Mouse (Mus musculus): Measurements from ENCODE around the gene Mansc4. TPM values are rescaled to one million over a fixed set of nuclear protein-coding genes. Genes with fewer than 3 reads are reported as not detected.

Gene Mansc4
- total RNA-seq, 2 experiments from 2014 or later = 0.42 to 0.46 TPM

DNA sequence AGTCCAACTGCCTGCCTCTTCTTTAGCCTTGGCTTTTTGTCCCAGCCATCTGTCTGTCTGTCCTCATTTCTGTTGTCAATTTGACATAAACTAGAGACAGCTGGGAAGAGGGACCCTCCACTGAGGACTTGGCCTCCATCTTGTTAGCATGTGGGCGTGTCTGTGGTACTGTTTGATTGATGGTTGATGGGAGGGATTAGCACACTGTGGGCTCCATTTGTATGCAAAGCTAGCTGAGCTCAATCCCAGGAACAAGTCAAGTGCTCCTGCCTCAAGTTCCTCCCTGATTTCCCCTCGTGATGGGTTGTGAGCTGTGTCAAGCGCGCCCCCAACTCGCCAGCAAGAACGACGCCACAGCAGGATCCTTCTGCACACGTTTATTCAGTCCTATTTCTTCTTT lies 10.0 kb downstream of the Mansc4 start:
- DNase-seq = no peak

DNA sequence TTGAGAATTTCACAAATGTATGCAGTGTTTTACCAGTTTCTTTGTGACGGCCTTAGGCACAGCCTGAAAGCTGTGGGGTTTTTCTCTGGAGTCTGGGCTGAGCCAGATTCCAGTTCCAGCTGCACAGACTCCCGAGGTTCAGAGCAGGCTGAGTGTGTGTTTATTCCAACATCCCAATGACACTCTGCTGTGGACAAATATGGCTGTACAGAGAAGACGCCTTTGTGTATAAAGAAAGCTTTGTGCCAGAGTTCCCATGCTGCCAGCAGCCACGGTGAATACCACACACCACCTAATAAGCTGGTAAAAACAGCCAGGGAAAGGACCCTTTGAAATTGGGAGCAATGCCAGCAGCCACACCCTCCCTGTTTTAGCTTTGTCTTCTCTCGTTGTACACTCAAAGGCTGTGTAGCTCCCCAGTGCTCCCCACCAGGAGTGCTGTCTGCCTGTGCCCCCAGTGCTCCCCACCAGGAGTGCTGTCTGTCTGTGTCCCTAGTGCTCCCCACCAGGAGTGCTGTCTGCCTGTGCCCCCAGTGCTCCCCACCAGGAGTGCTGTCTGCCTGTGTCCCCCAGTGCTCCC lies 10.9 kb downstream of the Mansc4 start:
- DNase-seq = no peak

DNA sequence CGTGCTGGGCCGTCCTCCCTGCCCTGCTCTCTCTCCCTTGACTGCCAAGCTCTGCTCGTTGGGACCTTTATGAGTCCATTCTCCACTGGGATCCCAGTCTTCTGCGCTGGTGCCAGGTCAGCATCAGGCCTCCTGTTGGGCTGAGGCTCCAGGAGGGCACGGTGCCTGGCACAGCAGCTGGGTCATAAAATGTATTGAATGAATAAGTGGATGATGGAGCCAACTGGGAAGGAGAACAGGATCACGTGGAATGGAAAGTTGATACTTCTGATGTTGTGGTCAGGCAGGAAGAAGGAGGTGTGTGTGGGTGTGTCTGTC lies 21.9 kb downstream of the Mansc4 start:
- DNase-seq = no peak

DNA sequence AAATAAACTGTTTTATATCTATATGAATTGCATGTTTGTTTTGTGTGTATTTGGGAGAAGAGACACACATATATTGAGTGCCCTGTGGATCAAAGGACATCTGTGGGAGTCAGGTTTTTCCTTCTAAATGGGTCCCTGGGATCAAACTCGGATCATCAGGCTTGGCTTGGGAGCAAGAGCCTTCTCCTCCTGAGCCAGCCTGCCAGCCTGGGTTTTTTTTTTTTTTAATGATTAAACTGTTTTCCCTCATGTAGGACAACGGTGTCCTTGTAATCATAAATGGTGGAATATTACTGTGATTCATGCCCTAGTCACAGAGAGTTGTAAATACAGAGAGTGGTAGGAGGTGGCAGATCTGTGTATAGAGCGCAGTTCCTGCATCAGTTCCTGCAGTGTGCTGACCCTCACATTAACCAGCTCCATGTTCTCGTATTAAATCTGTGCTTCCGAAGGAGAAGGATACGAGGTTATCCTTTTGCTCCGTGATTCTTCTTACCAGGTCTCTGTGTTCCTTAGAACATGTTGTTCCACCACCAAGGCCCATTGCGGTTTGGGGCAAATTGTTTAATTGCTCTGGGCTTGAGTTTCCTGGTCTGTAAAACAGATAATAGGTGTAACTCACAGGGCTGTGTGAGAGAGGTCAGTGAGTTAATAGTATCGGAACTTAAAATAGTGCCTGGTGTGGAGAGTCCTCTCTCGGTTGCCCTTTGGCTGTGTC lies 22.4 kb downstream of the Mansc4 start:
- DNase-seq = no peak

DNA sequence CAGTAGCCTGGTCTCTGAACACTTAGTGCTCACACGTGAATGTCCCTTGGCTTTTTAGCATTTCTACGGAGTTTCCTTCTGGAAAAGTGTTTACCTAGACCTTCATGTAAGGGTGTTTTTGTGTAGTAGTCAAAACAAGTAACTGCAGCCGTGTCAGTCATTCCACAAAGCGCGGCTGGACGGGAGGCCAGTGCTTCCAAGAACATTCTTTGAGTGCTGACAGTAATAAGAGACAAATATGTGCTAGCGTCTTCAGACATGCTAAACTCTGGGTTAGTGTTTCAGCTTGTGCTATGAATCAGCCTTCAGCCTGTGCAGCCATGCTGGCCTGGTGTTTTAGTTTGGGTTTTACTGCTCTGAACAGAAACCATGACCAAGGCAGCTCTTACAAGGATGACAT lies 24.1 kb downstream of the Mansc4 start:
- no peak for DNase-seq

DNA sequence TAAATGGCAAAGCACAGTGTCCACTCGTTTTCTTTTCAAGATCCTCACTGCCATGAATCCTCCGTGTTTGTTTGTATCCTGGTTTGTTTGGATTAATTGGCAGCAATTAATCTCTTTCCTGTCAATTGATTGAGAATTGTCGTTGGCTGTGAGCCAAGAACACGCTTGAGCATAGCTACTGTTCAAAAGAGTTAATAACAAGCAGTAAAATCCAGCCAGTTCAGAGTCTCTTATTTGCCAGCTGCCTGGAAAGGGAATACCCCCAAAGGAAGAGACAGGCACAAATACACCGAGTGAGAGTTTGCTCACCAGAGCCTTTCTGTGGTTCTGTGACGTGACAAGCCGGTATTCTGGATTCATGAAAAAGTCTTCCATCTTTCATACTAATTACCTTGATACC lies 24.8 kb downstream of the Mansc4 start:
- no peak for DNase-seq

DNA sequence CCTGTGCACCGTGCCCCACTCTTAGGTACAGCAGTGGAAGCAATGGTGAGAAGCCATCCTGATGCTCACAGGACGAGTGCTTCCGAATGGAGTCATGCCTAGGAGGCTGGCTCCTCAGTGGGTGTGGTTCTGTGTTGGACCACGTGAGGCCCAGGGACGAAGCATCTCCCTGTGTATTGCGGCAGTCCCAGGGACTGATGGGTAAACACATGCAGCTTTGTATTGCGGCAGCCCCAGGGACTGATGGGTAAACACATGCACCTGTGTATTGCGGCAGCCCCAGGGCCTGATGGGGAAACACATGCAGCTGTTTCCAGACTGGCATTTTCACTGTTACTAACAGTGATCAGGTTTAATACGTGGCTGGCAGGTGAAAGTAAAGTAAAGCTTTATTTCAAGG lies 25.2 kb downstream of the Mansc4 start:
- DNase-seq = no peak

DNA sequence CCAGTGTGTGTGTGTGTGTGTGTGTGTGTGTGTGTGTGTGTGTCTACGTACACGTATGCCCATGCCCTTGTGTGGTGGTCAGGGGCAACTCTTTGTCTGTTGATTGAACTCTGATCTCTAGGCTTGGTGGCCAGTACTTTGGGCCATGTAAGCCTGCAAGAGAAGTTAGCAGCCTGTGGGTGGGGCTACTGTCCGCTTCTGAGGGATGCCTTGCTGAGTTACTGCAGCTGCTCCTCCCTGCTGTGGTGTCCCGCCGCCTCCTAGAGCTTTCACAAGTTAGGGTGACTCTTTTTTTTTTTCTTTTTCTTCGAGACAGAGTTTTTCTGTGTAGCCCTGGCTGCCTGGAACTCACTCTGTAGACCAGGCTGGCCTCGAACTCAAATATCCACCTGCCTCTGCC lies 27.5 kb downstream of the Mansc4 start:
- no peak for DNase-seq

DNA sequence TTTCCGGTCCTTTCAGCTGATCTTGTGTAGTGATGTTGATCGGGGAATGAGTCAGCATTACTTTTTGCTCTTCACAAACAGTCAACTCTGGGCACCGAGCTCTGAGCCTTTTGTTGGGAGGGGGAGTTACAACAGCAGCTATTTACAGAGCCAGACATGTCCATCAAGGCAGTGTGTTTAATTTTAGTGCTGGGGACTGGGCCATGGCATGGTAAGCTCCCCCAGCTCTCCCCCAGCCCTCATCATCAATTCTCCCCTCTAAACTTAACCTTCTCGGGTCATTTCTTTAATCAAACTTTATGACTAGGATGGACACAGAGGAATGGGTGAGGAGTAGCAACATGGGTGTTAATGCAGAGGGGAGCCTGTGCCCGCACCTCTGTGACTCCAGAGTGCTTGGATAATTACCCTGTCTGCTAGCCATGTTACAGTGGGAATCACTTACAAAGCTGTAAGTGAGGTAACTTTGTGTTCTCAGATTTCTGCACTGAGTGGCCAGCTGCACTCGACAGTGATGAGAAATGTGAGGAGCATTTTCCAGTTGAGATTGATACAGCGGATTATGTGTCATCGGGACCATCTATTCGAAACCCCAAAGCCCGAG lies 31.4 kb downstream of the Mansc4 start:
- DNase-seq = no peak

DNA sequence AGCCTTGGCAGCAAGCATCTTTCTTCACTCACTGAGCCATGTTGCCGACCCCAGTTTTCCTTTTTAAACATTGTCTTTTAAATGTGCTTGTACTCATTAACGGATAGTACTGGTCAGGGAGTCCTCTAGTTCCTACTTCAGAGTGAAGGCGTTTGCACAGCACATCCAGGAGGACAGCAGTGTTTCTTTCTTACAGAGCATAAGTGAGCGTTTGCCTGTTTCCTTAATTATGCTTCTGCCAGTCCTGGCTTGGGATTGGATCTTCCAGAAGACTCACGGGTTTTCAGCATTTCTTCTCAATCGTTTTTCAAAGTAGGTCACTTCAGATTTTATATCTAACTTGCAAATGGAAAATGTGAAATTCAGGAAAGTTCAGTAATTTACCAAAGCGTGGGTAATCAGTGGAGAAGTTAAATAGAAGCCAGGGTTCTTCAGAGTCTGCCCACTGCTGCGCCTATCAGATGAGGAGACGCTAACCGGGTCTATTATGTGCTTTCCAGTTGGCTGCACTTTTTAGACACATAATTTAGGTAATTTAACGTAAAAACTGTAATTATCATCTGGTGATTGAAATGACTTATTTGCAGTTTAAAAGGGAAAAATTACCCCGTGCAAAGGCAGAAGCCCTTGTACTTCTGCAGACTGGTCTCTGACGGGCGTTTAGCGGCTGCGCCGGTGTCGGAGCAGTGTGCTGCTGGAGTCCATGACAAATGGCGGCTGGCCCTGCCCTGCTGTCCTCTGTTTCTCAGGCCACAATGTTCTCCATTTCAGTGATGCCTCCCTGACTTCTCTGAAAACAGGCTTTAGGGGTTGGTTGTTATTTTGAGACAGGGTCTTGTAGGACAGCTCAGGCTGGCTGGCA lies 32.8 kb downstream of the Mansc4 start:
- no peak for DNase-seq

DNA sequence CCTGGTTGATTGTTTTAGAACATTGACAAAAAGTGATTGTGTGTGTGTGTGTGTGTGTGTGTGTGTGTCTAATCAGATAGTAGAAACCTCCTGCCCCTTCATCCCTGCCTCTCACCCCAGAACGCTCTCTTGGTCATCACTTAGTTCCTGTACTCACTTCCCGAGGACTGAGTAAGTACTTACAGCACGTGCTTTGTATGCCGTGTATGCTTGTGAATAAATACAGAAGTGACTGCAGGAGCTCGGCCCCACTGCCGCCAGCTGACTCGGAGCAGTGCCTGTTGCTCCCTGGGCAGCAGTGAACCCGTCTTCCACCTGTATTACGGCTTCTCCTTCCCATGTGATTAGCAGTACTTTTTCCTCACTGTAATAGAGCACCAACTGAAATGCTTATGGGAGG lies 34.4 kb downstream of the Mansc4 start:
- no peak for DNase-seq

DNA sequence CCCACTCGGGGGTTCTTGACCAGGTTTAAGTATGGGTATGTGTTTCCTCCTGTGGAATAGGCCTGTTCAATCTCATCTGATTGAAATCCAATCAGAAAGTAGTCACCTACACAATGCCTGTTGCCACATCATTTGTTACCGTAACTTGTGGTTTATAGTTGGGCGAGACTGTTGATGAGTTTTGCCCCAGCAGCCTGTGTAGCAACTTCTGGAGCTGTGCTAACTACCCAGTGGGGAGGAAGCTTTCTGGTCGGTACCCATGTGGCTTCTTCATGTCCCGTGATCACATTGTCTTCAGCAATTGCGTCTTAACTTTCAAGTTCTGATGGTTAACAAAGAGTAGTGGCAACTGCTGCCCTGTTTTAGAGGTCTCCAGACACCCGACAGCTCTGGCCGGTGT lies 35.2 kb downstream of the Mansc4 start:
- no peak for DNase-seq

DNA sequence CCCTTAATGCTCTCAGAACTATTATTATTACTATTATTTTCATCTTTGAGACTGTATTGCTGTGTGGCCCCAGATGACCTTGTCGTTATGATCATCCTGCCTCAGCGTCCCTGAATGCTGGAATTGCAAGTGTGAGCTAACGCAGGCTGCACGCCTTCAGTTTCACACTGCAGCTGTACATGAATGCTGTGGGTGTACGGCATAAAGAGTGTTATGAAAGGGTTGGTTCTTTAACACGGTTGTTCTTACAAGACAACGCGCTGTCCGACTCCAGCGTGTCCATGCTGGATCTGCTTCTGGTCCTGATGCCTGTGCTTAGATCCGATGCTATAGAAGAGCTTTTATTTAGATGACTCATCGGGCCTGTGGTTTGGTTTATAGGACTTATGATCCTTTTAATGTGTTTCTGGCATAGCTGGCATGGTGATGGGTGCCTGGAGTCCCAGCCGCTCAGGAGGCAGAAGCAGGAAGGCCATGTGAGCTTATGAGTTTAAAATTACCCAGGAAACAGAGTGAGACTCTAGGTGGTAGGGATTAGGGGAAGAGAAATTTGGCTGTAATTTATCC lies 37.5 kb downstream of the Mansc4 start:
- no peak for DNase-seq

DNA sequence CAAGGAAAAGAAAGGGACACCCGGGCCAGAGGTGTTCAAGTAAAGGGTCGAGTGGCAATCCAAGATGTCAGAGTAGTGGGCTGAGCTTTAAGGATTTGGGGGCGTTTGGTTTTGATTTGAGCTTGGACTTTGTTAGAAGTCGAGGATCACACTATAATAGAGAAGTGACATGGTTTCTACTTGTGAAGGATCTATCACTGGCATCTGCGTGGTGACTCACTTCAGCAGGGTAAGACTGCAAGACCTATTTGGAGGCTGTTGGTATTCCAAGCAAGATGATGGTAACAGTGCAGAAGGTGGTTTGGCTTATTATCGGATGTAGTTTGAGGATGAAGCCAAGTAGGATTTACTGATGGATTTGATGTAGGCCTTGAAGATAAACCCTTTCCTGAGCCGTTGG lies 43.2 kb downstream of the Mansc4 start:
- DNase-seq = no peak

DNA sequence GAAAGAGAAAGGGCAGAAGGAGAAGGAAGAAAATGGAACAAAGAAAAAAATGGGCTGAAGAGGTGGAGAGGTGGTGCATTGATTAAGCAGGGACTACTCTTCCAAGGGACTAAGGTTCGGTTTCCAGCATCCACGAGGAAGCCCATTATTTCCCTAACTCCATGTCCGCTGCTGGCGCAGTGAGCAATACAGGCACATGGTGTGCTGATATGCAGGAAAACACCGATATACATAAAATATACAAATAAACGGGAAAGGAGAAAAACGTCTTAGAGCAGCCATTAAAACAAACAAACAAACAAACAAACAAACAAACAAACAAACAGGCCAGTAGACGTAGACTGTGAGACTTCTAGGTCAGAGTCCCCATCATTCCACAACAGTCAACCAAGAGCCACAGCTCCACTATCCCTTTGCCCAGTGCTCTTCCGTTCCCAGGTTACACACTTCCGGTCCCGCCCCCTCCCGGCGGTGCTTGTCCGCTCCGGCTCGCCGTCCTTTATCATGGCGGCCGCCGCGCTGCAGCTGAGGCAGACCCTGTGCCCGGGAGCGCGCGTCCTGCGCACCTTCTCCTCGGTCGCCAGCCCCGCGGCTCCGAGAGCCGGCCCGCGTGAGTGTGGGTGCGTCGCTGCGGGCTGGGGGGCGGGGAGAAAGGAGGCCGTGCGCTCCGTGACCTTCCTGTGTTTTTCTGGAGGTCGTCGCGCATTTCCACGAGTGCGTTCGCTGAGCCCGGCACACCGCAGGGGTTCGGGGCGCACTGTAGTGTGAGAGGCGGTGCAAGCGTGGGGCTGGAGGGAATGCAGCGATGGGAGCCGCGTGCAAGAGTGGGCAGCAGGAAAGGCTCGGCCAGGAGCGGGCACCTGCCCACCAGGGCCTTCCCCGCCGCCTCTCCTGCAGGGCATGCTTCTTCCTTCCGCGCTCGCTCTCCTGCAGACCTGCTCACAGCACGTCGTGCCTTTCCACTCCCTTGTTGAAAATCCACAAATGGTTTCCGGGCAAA lies 44.2 kb downstream of the Mansc4 start, which contains the start of gene Mrps35:
Gene Mrps35, plus strand, starts transcription at position 474 of the 1,000 bp plus-strand sequence.
- peak; percentile 86 to 88 for DNase-seq

DNA sequence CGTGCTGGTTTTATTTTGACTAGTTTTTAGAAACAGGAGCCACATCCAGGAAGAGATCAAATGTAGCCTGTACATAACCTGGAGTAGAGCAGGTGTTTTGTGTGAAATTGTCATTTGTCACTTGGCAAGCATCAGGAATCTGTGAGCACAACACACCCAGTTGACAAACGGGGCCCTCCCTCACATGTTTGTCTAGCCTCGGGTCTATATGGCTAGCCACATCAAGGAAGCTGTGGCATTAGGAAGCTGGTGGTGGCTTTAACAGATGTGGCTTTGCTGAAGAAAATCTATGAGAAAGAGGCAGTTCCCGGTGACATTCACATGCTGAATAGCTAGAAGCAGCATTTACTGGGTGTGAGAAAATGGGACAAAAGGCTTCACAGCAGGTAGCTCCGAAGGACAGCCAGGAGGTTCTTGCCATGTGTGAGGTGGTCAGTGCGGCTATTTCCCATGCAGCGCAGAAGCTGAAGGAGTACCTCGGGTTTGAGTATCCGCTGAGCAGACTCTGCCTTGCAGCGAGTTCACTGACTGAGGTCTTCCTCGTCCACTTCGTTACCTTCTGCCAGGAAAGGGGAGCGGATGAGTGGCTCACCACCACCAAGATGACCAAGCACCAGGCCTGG lies 54.4 kb downstream of the Mansc4 start, which contains the start of gene Rep15:
Gene Rep15, plus strand, starts transcription at position 282 of the 623 bp plus-strand sequence.
- no peak for DNase-seq

DNA sequence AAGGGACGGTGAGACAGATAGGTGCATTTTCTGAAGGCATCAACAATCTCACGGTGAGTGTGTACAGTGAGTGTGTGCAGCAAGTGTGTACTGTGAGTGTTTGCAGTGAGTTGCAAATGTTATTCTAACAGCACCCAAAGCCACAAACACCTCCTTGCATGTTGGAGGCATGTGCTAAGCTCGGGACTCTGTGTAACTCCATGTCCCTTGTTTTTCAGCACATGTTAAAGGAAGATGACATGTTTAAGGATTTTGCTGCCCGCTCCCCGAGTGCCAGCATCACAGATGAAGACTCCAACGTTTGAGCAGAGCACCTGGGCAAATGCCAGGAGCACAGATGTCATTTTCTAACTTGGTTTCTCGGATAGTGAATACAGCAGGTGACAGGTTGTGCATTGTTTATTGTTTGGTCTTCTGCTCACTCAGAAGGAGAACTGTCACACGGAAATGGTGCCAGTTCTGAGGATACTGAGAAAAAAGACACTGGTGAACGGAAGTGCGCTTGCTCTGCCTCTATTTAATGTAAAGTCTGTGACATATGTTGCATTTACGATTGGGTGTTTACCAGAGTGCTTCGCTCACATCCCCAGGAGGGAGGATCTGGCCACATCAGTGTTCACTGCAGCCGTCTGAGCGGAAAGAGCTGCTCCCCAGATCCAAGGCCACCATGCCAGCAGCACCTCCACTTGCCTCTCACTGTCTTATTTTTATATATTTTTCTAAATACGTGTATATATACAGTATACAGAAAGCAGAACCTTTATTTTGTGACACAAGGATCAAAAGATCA lies 56.5 kb downstream of the Mansc4 start:
- peak in 1 of 2 experiments; percentile 7 for DNase-seq

DNA sequence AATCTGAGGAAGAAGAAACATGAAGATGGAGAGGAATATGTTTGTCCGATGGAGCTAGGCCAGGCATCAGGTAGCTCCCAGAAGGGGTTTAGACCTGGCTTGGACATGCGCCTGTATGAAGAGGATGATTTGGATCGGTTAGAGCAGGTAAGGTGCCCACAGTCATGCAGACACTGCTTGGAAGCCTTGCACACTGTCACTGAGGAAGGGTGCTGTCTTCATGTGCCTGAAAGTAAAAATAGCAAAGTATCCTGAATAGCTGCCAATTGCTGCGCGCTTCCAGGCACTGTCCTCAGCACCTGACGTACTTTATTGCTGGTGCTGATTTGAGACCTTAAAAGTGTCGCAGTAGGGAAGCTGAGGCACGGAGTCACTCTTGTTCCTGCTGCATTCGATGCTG lies 57.2 kb downstream of the Mansc4 start:
- no peak for DNase-seq

DNA sequence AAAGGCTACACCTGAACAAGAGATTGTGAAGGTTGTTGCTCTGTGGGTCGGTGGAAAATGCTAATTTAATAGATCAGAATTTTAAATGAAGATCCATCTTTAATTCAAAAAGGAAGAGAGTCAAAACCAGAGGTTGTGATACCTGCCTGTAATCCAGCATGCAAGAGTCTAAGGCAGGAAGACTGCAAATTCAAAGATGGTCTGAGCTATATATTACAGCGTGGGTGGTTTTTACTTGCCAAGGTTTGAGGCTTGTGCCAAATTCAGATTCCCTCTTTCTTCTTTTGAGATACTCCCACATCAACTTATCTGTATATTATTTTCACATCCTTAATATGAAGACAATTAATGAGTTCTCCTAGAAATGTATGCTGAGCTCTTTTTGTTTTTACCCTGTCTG lies 58.4 kb downstream of the Mansc4 start:
- no peak for DNase-seq

Measured in layer of hippocampus, postnatal 36 days (tissue).